Mouse (Mus musculus): Measurements from ENCODE around the gene Chst10.

Chst10 gene

DNA sequence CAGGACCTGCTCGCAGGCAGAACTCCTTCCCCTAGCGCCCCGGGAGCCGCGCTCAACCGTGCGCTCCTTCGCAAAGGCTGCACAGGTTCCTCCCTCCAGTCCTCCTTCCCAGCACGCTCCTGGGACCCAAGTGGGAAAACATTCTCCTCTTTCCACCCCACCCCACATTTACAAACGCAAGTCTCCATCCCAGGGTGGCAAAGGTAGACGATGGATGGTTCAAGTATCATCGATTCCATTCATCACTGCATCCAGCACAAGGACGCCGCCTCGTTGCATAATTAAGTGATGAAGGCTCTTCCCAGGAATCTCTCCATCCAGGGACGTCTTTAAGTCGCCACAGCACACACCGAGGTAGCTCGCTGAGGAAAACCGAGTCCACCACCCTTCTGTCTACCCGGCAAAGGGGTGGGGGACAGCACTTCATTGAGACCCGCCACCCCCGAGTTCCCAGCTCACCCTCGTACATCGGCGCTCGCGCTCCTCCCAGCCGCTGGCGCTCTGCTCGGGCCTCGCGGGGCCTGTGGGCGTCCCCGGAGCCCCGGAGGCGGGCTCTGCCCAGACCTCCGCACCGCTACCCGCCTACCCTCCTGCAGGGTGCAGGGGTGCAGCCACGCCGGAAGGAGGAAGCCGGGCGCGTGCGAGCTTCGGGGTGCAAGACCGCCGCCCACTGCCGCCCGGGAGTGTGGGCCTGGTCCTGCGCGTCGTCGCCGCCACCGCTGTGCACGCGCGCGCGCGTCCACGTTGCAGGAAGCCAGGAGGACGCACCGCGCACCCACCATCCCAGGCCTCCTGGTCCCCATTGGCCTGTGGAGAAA is at the start of gene Chst10:
Chst10 (minus strand) TSS at position 731 of the 818 bp plus-strand sequence.
- peak; percentile 60 to 76 for DNase-seq (ENCODE audit: low spot score in 2 of 2)

GRCm38 (mm10) chr1:38939608-38940007 is 41.6 kb upstream of the Chst10 start:
- no peak for DNase-seq (ENCODE audit: low spot score in 2 of 2)

GRCm38 (mm10) chr1:38938849-38939248 is 40.9 kb upstream of the Chst10 start, which contains the start of gene Nms:
Gene Nms, plus strand, starts transcription at chr1:38939149.
- no peak for DNase-seq (ENCODE audit: low spot score in 2 of 2)

DNA sequence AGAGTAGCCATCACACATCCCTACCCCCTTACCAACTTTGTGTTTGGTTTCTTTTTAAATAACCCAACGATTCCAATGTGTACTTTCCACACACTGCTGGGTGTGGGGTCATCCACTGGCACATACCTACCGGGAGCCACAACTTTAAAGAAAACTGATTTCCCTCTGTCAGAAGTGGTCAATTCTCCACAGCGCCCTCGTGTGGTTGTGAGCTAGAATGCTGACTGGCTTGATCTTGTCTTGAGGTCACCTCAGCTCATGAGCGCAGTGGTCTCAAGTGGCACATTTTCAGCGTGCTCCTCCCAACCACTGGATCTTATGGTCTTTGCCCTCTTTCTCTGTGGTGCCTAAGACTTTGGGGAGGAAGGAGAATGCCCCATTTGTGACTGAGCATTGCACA is 38.8 kb upstream of the Chst10 start:
- DNase-seq (ENCODE audit: low spot score in 2 of 2): peak in 1 of 2 experiments; percentile 42

DNA sequence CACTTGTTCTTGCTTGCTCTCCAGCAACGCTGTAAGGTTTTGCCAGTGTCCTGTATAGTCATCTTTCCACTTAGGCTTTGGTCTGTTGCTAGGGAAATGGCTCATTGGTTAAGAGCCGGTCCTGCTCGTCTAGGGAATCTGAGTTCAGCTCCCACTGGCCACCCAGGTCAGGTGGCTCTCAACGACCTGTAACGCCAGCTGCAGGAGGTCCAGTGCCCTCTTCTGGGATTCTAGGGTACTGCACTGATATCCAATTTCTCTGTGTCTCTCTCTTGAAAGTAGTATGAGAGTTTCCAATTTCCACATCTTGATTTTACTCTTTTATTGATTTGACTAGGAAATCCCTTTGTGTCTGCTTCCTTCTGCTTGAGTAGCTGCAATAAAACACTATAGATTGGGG is 36.7 kb upstream of the Chst10 start:
- DNase-seq (ENCODE audit: low spot score in 2 of 2): peak in 1 of 2 experiments; percentile 5

GRCm38 (mm10) chr1:38930767-38931166 is 32.8 kb upstream of the Chst10 start:
- no peak for DNase-seq (ENCODE audit: low spot score in 2 of 2)

DNA sequence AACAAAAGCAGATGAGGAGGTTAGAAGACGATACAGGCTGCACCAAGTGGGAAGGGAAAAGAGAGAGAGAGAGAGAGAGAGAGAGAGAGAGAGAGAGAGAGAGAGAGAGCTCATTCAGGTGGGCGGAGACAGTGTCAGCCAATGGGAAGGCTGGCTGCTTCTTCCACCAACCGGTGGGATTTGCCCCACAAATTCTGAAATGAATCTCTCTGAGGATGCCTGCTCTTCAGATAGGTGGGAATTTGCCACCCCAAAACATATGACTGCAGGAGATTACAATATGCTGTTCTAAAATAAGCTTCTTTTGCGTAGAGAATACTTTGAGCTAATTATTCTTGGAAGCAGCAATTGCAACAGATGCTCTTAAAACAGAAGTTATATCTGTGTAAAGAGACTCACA is 31.5 kb upstream of the Chst10 start:
- no peak for DNase-seq (ENCODE audit: low spot score in 2 of 2)

DNA sequence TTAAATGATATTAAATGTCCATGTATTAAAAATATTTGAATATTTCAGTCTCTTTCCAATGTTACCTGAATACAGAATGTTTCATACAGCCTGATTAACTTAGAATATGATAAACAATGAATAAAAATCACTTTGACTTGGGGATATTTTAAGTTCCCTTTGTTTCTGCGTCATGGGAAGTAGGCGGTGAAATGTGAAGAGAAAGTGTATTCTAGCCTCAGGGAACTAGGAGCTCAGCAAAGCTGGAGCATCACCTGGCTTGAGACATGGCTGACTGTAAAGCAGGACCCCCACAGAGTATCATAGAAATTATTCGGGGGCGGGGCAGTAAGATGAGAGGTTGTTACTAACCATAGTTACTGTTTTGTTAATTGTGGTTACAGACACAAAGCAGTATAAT is 31.0 kb upstream of the Chst10 start:
- no peak for DNase-seq (ENCODE audit: low spot score in 2 of 2)

DNA sequence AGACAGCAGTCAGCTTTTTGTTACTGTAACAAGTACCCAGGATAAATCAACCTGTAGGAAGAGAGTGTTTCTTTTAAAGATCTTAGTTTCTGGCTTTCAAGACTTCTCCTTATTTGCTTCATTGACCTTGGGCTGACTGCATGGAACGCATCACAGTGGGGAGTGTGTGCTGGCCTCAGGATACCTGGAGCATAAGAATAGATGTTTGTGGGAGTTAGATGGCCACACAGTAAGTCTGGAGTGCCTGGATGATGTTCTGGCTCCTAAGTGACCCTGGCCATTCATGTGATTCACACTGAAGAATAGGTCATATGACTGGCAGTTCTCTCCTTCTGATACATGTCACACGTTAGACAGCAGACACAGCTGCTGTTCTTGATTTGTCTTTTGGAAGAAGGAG is 6.0 kb upstream of the Chst10 start:
- DNase-seq (ENCODE audit: low spot score in 2 of 2): no peak

DNA sequence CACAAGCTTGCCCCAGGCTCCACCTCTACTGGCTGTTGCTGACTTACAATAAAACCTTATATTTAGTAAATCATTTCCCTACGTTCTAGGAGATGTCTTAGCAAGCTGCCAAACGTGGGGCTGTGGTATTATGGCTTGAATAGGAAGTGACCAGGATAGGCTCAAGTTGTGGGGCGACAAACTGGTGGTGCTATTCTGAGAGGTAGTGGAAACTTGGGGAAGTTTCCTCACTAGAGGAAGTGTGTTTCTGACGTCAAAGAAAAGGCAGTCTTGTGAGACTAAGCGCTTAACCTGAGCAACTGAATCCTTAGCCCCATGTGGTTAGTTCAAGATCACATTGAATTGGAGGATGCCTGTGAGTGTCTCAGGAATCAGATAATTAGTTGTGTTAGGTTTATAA is 4.6 kb upstream of the Chst10 start:
- DNase-seq (ENCODE audit: low spot score in 2 of 2): no peak

DNA sequence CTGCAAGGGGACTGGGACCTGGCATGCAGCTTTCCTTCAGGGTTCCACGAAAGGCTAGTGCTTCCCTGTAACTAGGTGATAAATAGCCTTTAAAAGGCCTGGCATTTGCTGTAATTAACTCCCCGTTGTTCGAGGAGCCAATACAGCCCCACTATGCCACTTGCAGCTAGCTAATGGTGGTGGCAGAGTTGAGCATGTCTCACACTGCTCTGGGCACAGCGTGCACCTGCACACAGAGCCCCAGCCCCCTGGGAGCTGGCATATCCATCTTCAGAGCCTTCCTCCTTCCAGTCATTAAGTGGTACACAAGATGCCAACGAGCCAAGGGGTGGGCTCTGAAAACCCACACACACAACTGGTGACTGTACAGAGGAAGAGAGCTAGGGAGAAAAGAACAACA is 4.9 kb downstream of the Chst10 start:
- no peak for DNase-seq (ENCODE audit: low spot score in 2 of 2)

- DNase-seq (ENCODE audit: low spot score in 2 of 2): no peak
Measured at GRCm38 (mm10) chr1:38891444-38891843, 6.5 kb downstream of the Chst10 start.

DNA sequence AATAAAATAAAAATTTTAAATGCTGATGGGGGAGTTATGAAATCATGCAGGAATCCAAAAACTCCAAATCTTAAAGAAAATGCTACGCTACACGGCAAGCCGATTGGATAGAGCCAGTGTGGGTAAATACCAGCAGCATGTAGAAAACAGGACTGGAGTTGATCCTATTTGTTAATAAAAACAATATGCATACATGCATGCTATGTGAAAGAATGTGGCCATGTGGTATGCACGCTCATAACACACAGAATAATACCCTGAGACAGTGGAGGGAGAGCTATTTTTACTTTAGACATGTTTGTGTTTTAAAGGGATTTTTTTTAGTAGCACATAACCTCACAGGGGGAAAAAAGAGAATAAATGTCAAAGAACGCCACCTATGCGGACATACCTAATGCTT is 9.2 kb downstream of the Chst10 start:
- no peak for DNase-seq (ENCODE audit: low spot score in 2 of 2)

DNA sequence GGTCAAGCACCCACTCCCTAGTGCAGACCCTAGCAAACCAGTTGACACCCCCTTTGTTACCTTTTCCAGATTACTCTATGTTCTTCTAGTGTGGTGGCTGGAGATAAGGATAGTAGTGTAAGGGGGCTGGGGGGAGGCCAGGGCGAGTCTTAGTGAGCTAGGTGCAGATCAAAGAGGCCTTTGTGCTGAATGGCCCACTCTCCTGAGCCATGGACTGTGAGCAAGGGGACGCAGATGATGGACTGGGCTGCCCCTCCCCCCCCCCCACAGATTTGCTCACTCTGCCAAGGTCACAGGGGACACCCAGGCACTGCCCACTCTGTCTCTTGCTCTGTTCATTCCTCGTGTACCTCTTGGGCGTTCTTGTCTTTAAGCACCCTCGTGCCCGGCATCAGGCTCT is 10.9 kb downstream of the Chst10 start:
- no peak for DNase-seq (ENCODE audit: low spot score in 2 of 2)

DNA sequence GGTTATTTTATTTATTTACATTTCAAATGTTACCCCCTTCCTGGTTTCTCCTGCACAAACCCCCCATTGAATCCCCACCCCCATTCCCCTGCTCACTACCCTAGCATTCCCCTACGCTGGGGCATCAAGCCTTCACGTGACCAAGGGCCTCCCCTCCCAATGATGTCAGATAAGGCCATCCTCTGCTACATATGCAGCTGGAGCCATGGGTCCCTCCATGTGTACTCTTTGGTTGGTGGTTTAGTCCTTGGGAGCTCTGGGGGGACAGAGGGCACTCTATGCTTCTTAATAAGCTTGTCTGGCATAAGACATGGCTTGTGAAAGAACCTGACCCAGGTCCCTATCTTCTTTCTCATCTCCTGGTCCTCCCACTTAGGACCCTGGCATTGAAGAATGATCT is 11.4 kb downstream of the Chst10 start:
- no peak for DNase-seq (ENCODE audit: low spot score in 2 of 2)

- DNase-seq (ENCODE audit: low spot score in 2 of 2): no peak
Measured at GRCm38 (mm10) chr1:38885956-38886355, 12.0 kb downstream of the Chst10 start.

- no peak for DNase-seq (ENCODE audit: low spot score in 2 of 2)
Measured at GRCm38 (mm10) chr1:38883766-38884165, 14.2 kb downstream of the Chst10 start.

- no peak for DNase-seq (ENCODE audit: low spot score in 2 of 2)
Measured at GRCm38 (mm10) chr1:38882746-38883145, 15.2 kb downstream of the Chst10 start.

DNA sequence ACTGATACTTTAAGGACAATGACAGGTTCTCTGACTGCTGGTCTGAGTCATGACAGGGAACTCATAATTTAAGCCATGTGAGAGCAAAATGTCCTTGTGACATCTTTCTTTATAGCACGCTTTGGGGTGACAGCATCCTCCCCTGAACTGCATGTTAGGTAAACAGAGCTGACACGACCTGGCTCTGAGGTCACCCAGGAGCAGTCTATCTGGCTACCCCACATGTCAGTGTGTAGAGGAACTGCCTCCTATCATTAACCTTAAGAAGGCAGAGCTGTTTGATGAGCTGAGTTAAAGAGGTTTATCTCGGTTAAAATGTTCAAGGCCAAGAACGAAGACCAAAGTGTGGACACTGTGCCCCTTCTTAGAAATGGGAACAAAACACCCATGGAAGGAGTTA is 16.6 kb downstream of the Chst10 start:
- DNase-seq (ENCODE audit: low spot score in 2 of 2): no peak

DNA sequence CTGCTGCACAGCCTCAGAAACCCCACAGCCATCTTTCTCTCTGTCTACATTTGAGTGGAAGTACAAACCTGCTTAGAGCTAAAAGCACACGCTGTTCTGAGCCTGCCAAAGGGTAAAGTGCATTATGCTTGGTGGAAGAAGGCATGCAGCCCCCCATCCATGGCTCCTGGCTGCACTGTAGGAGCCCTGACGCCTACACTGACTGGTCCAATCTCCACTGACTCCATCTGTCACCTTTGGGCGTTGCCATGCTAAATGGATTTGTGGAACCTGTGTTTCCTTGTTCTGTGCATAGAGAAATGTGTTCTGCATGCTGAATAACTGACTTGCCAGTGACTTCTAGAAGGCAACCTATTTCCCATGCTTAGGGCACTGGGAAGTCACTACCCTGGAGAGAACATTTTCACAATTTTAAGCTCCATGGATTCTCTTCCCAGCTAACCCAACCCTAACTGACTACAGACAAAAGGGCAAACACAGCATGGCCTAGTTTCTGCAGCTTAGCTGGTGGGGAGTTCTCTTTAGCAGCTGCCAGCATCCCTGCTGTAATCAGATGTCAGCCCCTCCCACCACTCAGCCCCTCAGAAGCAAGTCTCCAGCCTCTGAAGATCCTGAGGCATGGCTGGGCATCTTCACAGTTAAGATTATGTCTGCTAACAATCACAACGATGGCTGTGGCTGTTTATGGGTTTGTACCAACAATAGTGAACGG is 21.1 kb downstream of the Chst10 start:
- DNase-seq (ENCODE audit: low spot score in 2 of 2): no peak

- no peak for DNase-seq (ENCODE audit: low spot score in 2 of 2)
Measured at GRCm38 (mm10) chr1:38873911-38874310, 24.1 kb downstream of the Chst10 start.

- DNase-seq (ENCODE audit: low spot score in 2 of 2): no peak
Measured at GRCm38 (mm10) chr1:38871834-38872233, 26.1 kb downstream of the Chst10 start.
